Mouse (Mus musculus) kidney, adult 2 months (tissue): ENCODE results near the gene Ssr2.

Experiments
- CTCF ChIP-seq: fragments of 200-500 bp; conservative IDR thresholded peaks from 2 replicates; pipeline ENCODE4 v1.5.1; 2011; ENCODE audit warnings: low read depth, mild to moderate bottlenecking, control low read depth, low read length, moderate library complexity, mixed read lengths; ENCODE audit not compliant: insufficient read depth, insufficient read length
- POLR2A ChIP-seq: fragments of 200-500 bp; IDR thresholded peaks from one replicate; pipeline ENCODE4 v1.6.1; 2011; ENCODE audit warnings: low read depth, low read length, control low read depth

- no peak for TF ChIP-seq CTCF
- TF ChIP-seq POLR2A, result no peak
Observed at GRCm38 (mm10) chr3:88624324-88624723, 48.6 kb downstream of the Ssr2 start.
